Mouse (Mus musculus) spleen, postnatal 4 days (tissue): ENCODE measurements around the gene Skint1.
"Not testable (repeated sequence)": the region's sequence is repeated elsewhere in the genome, so short reads cannot be mapped to it uniquely, and the experiment has no call there.

Experiments
- DNase-seq, 2 experiments: peaks; one replicate each; pipeline ENCODE4 v3.0.0; 2022; ENCODE audit warnings: low spot score in 2 of 2

Skint1 gene

DNA sequence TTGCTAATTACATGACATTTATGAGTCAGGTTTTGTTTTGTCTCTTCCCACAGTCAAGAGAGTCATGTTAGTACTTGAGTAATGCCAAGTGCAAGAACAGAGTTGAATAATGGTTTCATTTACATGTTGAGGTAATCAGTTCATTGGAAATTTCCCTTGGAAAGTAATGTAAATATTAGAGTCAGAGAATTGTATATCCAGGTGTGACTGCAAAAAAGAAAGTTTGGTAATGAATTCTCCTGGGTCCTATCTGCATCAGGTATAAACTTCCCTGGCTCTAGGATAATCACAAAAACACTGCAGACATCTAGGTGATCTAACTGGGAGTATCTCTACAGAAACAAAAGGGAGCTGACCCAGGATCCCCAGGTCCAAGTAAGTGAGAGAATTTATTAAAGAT, at the start of gene Skint1:
Skint1 (plus strand) TSS at position 301 of the 400 bp plus-strand sequence.
- no peak for DNase-seq

DNA sequence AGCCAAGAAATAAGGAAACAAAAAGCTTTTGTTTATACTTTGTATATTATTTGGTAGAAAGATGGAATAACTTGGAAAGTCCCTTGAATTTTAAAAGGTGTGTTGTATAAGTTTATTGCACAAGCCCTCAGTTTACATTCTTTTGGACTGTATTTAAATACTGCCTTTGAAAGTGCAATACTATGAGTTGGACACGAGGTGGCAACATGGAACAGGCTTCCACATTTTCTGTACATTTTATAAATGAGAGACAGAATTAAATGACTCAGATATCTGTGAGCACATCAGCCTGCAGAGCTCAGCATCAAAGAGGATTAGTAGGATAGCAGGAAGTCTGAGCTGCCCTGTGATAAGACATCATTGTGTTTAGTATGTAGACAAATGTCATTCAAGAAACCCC, 44.8 kb upstream of the Skint1 start:
- DNase-seq, result no peak

DNA sequence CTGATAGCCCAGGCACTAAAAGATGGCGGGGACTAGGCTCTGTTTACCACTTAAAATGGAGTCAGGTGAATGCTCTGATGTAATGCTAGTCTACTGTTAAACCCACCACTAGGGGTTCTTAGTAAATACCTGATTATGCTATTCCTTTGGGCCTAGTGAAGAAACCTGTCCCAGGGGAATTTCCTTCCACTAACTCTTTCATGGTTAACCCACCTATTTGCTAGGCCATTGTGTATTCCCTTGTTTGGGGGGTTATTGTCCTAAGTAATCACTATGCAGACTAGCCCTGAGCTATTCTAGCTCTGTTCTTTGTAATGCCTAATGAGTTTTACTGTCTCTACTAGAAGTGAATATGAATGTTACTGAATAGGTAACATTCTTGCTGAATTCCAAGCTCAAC, 42.8 kb upstream of the Skint1 start:
- DNase-seq, result not testable (repeated sequence)

DNA sequence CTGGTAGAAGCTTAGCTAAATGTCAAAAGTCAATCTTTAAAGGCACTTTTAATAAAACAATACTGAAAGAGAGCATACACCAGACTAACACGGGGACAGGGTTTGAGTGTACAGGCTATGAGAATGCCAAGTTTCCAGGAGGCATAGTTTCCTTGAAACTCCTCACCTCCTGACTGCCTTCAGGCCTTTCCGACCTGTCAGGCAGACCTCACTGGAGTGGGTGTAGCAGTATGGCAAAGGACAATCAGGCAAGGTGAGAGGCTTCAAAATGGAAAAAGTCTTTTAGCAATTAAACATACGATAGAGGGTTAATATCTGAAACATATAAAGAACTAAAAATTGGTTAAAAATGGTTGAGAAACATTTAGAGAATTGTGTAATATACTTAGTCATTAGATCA, 42.4 kb upstream of the Skint1 start:
- DNase-seq, result no peak

DNA sequence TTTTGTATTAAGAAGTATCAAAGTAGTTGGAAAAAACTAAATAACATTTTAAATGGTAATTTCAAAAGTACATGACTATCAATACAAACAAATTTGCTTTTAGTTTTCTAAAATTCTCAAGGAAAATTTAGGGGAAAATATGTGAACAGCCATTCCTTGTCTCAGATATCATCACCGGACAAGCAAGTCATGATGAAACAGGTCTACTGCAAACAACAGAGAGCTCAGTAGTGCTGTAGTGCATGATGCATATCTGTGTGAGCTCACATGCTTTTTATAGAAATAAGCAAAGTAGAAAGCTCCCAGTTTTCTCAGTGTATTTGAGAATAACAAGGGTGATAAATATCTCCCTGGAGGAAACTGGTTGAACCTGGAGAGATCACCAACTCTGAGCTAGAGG, 33.4 kb upstream of the Skint1 start, which contains the start of gene Skint7:
Skint7 (plus strand) TSS at position 301 of the 400 bp plus-strand sequence.
- no peak for DNase-seq

DNA sequence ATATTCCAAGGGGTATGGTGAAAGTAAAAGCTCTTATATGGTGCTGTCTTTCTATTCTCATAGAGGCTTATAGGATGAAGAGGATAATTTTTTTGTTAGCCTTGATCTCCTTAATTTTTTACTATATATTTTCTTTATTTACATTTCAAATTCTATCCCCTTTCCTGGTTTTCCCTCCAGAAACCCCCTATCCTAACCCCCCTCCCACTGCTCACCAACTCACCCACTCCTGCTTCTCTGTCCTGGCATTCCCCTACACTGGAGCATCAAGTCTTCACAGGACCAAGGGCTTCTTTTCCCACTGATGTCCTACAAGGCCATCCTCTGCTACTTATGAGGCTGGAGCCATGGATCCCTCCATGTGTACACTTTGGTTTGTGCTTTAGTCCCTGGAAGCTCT, 65.6 kb downstream of the Skint1 start, which contains the start of gene Skint4:
Skint4 (plus strand) TSS at position 301 of the 400 bp plus-strand sequence.
- no peak for DNase-seq
